Mouse (Mus musculus) liver, embryonic 14.5 days (tissue): ENCODE data around the gene Ssb. TPM values are rescaled to one million over a fixed set of nuclear protein-coding genes. Genes with fewer than 3 reads are reported as not detected.
A peak's percentile ranks its signal among the peaks of the same experiment; 100 is the strongest.

Experiments
- ATAC-seq: fragments of 200-750 bp; cut with Nextera tagmentation; 2 replicates; pipeline ENCODE4 v1.8.0; 2017; ENCODE audit warnings: moderate number of reproducible peaks, mild to moderate bottlenecking, moderate library complexity; ENCODE audit not compliant: insufficient read depth
- DNase-seq, 3 experiments: peaks; one replicate each; pipeline ENCODE4 v3.0.0-alpha.2; 2012 to 2013; ENCODE audit warnings: low read depth in 3 of 3, low spot score in 3 of 3
- H3K27ac ChIP-seq: fragments of 300-500 bp; sonication (generic); 2 replicates; pipeline ENCODE4 v1.5.1; 2014; ENCODE audit warnings: moderate library complexity, mild to moderate bottlenecking, control low read depth, inconsistent platforms
- H3K27me3 ChIP-seq: fragments of 300-500 bp; sonication (generic); 2 replicates; pipeline ENCODE4 v1.6.1; 2014; ENCODE audit warnings: mild to moderate bottlenecking, low read length, moderate library complexity; ENCODE audit not compliant: control insufficient read depth, insufficient read depth
- H3K36me3 ChIP-seq: fragments of 300-500 bp; sonication (generic); replicated peaks from 2 replicates; pipeline ENCODE4 v1.6.1; 2014; ENCODE audit warnings: low read depth; ENCODE audit not compliant: control insufficient read depth, insufficient read depth
- H3K4me1 ChIP-seq, 2 experiments: fragments of 200-500 bp in 1 of 2; fragments of 300-500 bp in 1 of 2; sonication (generic) in 1 of 2; replicated peaks; 2 replicates each; pipeline ENCODE4 v1.6.1; 2012 to 2014; ENCODE audit warnings: antibody characterized with exemption in 1 of 2, inconsistent platforms in 1 of 2, low read length in 1 of 2; ENCODE audit not compliant: control insufficient read depth in 2 of 2, insufficient read depth in 2 of 2
- H3K4me2 ChIP-seq: fragments of 300-500 bp; sonication (generic); 2 replicates; pipeline ENCODE4 v1.6.1; 2014; ENCODE audit warnings: low read depth, mild to moderate bottlenecking, control low read depth, moderate library complexity
- H3K4me3 ChIP-seq, 2 experiments: fragments of 200-500 bp in 1 of 2; fragments of 300-500 bp in 1 of 2; sonication (generic) in 1 of 2; 2 replicates each; pipeline ENCODE4 v1.5.1; 2012 to 2014; ENCODE audit warnings: low read depth in 2 of 2, low read length in 2 of 2, mild to moderate bottlenecking in 2 of 2, control low read depth in 1 of 2, inconsistent platforms in 1 of 2, moderate library complexity in 1 of 2; ENCODE audit not compliant: insufficient read depth in 1 of 2
- H3K9ac ChIP-seq: fragments of 300-500 bp; sonication (generic); replicated peaks from 2 replicates; pipeline ENCODE4 v1.6.1; 2014; ENCODE audit warnings: mild to moderate bottlenecking, control low read depth, moderate library complexity
- H3K9me3 ChIP-seq: fragments of 300-500 bp; sonication (generic); 2 replicates; pipeline ENCODE4 v1.6.1; 2016; ENCODE audit warnings: low read length, mixed read lengths; ENCODE audit not compliant: control insufficient read depth
- CTCF ChIP-seq: IDR thresholded peaks from 2 replicates; pipeline ENCODE4 v1.5.1; 2016; ENCODE audit warnings: antibody characterized with exemption, low read depth, control low read depth
- EP300 ChIP-seq: IDR thresholded peaks from 2 replicates; pipeline ENCODE4 v1.6.1; 2016; ENCODE audit warnings: antibody characterized with exemption, low read depth
- WGBS: fragments of 180-500 bp; shearing (Covaris S2); extraction: QIAGEN DNeasy Blood & Tissue Kit; methylation state at CpG from one replicate; pipeline ENCODE4 v1.1.7; 2014; ENCODE audit not compliant: insufficient replicate concordance; 5-methylcytosine and 5-hydroxymethylcytosine counted together
- polyA plus RNA-seq, 2 experiments: library from polyadenylated mRNA; depleted of rRNA in 1 of 2; stranded (reverse) in 1 of 2; unstranded in 1 of 2; fragments of >200 nt; fragmentation: Nextera tagmentation in 1 of 2; extraction: Ambion mirVana in 1 of 2; gene quantifications; 2 replicates each; pipeline versions ENCODE4 v1.2.1 to v1.2.3; 2012 to 2014

Gene Ssb
- polyA plus RNA-seq, 2 experiments, result 76.5 to 161 TPM

GRCm38 (mm10) chr2:69895502-69896223 is 34.3 kb downstream of the Ssb start:
- peak overlapping the region; percentile 46 for H3K27ac ChIP-seq
- no peak overlapping the region for H3K9ac ChIP-seq
- TF ChIP-seq CTCF (peak; percentile 74), EP300 (no peak)
- peak in 1 of 3 experiments; percentile 26 for DNase-seq
- WGBS, result 62% methylated on average over 14 of the region's 14 CpGs
- no peak for ATAC-seq
- H3K36me3 ChIP-seq, result no peaks in the 10 kb centered on the region
- no peak overlapping the region for H3K4me3 ChIP-seq
- no peaks in the 10 kb centered on the region for H3K9me3 ChIP-seq
- H3K4me2 ChIP-seq, result 0 out of 2 replicates have a peak overlapping the region, but pooled peaks have one; percentile 8
- no peaks in the 10 kb centered on the region for H3K27me3 ChIP-seq
- peaks cover 14 to 21% of the 10 kb centered on the region in 2 experiments for H3K4me1 ChIP-seq

- H3K4me3 ChIP-seq, result no peak overlapping the region
- H3K4me2 ChIP-seq, result peak overlapping the region; percentile 49
- no peak overlapping the region for H3K9ac ChIP-seq
- peak overlapping the region; percentile 46 for H3K27ac ChIP-seq
- ATAC-seq, result no peak
- DNase-seq, result peak in 1 of 3 experiments; percentile 50
- no peaks in the 10 kb centered on the region for H3K9me3 ChIP-seq
- 34% methylated on average over 4 of the region's 4 CpGs for WGBS
- TF ChIP-seq CTCF, result no peak
- TF ChIP-seq EP300, result peak; percentile 29
- no peaks in the 10 kb centered on the region for H3K27me3 ChIP-seq
- peaks cover 14 to 18% of the 10 kb centered on the region in 2 experiments for H3K4me1 ChIP-seq
- H3K36me3 ChIP-seq, result no peaks in the 10 kb centered on the region
Observed at GRCm38 (mm10) chr2:69896224-69896581, 34.8 kb downstream of the Ssb start.

- TF ChIP-seq EP300, result peak; percentile 69
- TF ChIP-seq CTCF, result no peak
- H3K9me3 ChIP-seq, result no peaks in the 10 kb centered on the region
- H3K4me1 ChIP-seq, result peaks cover 14 to 16% of the 10 kb centered on the region in 2 experiments
- H3K4me3 ChIP-seq, result peak within 1 kb of the TSS; percentile 93
- peak within 1 kb of the TSS; percentile 80 for H3K27ac ChIP-seq
- under 1% methylated on average over 65 of the region's 65 CpGs for WGBS
- peak within 1 kb of the TSS; percentile 97 for H3K4me2 ChIP-seq
- DNase-seq (peak; percentile 93 to 94 (median 93)), ATAC-seq (peak; percentile 96)
- no peaks in the 10 kb centered on the region for H3K27me3 ChIP-seq
- H3K9ac ChIP-seq, result peak within 1 kb of the TSS; percentile 98
- no peaks in the 10 kb centered on the region for H3K36me3 ChIP-seq
Observed at GRCm38 (mm10) chr2:69897039-69897617, 35.8 kb downstream of the Ssb start, which contains the start of gene Ubr3. Ubr3 (plus strand) TSS chr2:69897246.

- H3K27ac ChIP-seq, result peak overlapping the region; percentile 80
- ATAC-seq (peak; percentile 69), DNase-seq (peak; percentile 69 to 74 (median 72))
- no peaks in the 10 kb centered on the region for H3K36me3 ChIP-seq
- H3K27me3 ChIP-seq, result no peaks in the 10 kb centered on the region
- peak overlapping the region; percentile 98 for H3K9ac ChIP-seq
- under 1% methylated on average over 55 of the region's 55 CpGs for WGBS
- H3K4me1 ChIP-seq, result peaks cover 14 to 16% of the 10 kb centered on the region in 2 experiments
- TF ChIP-seq EP300, result no peak
- 0 out of 2 replicates have a peak, but pooled peaks have one; percentile 8 for TF ChIP-seq CTCF
- H3K9me3 ChIP-seq, result no peaks in the 10 kb centered on the region
- peak overlapping the region; percentile 97 for H3K4me2 ChIP-seq
- H3K4me3 ChIP-seq, result peak overlapping the region; percentile 93
Observed at GRCm38 (mm10) chr2:69897618-69898575, 36.5 kb downstream of the Ssb start.
